Mouse (Mus musculus) activated CD4-positive, CD25-positive, alpha-beta regulatory T cell, adult 4 months (primary cell): ENCODE measurements around the gene Rnps1. TPM values are rescaled to one million over a fixed set of nuclear protein-coding genes. Genes with fewer than 3 reads are reported as not detected.

Experiments used
- ATAC-seq: one replicate; pipeline ENCODE4 v1.8.0; 2017
- polyA plus RNA-seq, 2 experiments: library from polyadenylated mRNA; unstranded; fragments of 100-300 nt; shearing (Covaris generic); gene quantifications; one replicate each; pipeline ENCODE4 v1.2.1; 2017

Rnps1 gene
- polyA plus RNA-seq, 2 experiments from 2014 or later: 114 to 119 TPM

GRCm38 (mm10) chr17:24470701-24471527 is 56.5 kb downstream of the Rnps1 start:
- no peak for ATAC-seq

GRCm38 (mm10) chr17:24472512-24472911 is 58.1 kb downstream of the Rnps1 start:
- no peak for ATAC-seq

- ATAC-seq: no peak
These were observed 59.4 kb downstream of the Rnps1 start, which contains the start of gene Bricd5 for GRCm38 (mm10) chr17:24473612-24474275. Gene Bricd5, plus strand, starts transcription at chr17:24473884.

GRCm38 (mm10) chr17:24474557-24474956 is 60.2 kb downstream of the Rnps1 start:
- no peak for ATAC-seq

Other genes starting within 250 kb of the Rnps1 start
- gene Atp6v0c, start 244.9 kb upstream of the Rnps1 start, polyA plus RNA-seq: 100 to 1,000 TPM; 152 to 192 TPM
- under 1 TPM; 0.45 to 0.60 TPM for gene Tbc1d24, start 209.0 kb upstream of the Rnps1 start, polyA plus RNA-seq
- not detected for gene Ntn3, start 205.0 kb upstream of the Rnps1 start, polyA plus RNA-seq
- gene Tedc2, start 193.7 kb upstream of the Rnps1 start, polyA plus RNA-seq: 1 to 10 TPM; 6.6 to 8.8 TPM
- gene Ccnf, start 163.1 kb upstream of the Rnps1 start, polyA plus RNA-seq: 10 to 100 TPM in 1 of 2 experiments, 1 to 10 TPM in 1; 9.2 to 12.3 TPM
- gene Abca17, start 63.5 kb upstream of the Rnps1 start, polyA plus RNA-seq: under 1 TPM in 1 of 2 experiments, not detected in 1; 0.21 TPM
- 10 to 100 TPM; 15.8 to 20.0 TPM for gene Abca3, start 62.6 kb upstream of the Rnps1 start, polyA plus RNA-seq
- gene Eci1, start 12.1 kb downstream of the Rnps1 start, polyA plus RNA-seq: 10 to 100 TPM; 57.0 to 77.2 TPM
- 1 to 10 TPM; 1.9 to 3.6 TPM for gene Dnase1l2, start 28.5 kb downstream of the Rnps1 start, polyA plus RNA-seq
- gene E4f1, start 55.7 kb downstream of the Rnps1 start, polyA plus RNA-seq: 10 to 100 TPM; 22.6 to 37.5 TPM
- gene Pgp, start 55.8 kb downstream of the Rnps1 start, polyA plus RNA-seq: 1 to 10 TPM; 3.3 to 6.2 TPM
- gene Bricd5, start 59.3 kb downstream of the Rnps1 start, polyA plus RNA-seq: not detected
- gene Mlst8, start 64.5 kb downstream of the Rnps1 start, polyA plus RNA-seq: 10 to 100 TPM; 12.6 to 15.3 TPM
- under 1 TPM; 0.10 to 0.17 TPM for gene Caskin1, start 74.0 kb downstream of the Rnps1 start, polyA plus RNA-seq
- 10 to 100 TPM; 35.0 to 58.7 TPM for gene Traf7, start 113.4 kb downstream of the Rnps1 start, polyA plus RNA-seq
- gene Rab26, start 119.6 kb downstream of the Rnps1 start, polyA plus RNA-seq: 1 to 10 TPM; 2.8 to 3.3 TPM
- gene Pkd1, start 135.3 kb downstream of the Rnps1 start, polyA plus RNA-seq: 10 to 100 TPM; 11.5 to 15.4 TPM
- gene Tsc2, start 218.1 kb downstream of the Rnps1 start, polyA plus RNA-seq: 10 to 100 TPM in 1 of 2 experiments, 1 to 10 TPM in 1; 9.8 to 24.1 TPM
- 1 to 10 TPM; 2.1 to 2.6 TPM for gene Nthl1, start 218.1 kb downstream of the Rnps1 start, polyA plus RNA-seq
- not detected for gene Slc9a3r2, start 235.8 kb downstream of the Rnps1 start, polyA plus RNA-seq
- under 1 TPM in 1 of 2 experiments, not detected in 1; 0.66 TPM for gene Npw, start 243.9 kb downstream of the Rnps1 start, polyA plus RNA-seq